Mouse (Mus musculus) liver, adult 2 months (tissue): ENCODE measurements around the gene Stk24.

Experiments used
- CTCF ChIP-seq: fragments of 200-500 bp; IDR thresholded peaks from 2 replicates; pipeline ENCODE4 v1.5.1; 2011; ENCODE audit warnings: low read depth, low read length, control low read depth
- POLR2A ChIP-seq: fragments of 200-500 bp; IDR thresholded peaks from 2 replicates; pipeline ENCODE4 v1.6.1; 2011; ENCODE audit warnings: low read length, control low read depth; ENCODE audit not compliant: insufficient read depth; ENCODE audit errors: extremely low read depth

- TF ChIP-seq CTCF: no peak
- no peak for TF ChIP-seq POLR2A
Observed at GRCm38 (mm10) chr14:121251708-121252107, 128.1 kb downstream of the Stk24 start.
